Mouse (Mus musculus) heart, postnatal 4 days (tissue): Measurements from ENCODE around the gene Zscan22. TPM values are rescaled to one million over a fixed set of nuclear protein-coding genes. Genes with fewer than 3 reads are reported as not detected.
"Not testable (repeated sequence)": the region's sequence is repeated elsewhere in the genome, so short reads cannot be mapped to it uniquely, and the experiment has no call there.

Source experiments
- DNase-seq: peaks from one replicate; pipeline ENCODE4 v3.0.0; 2021
- total RNA-seq, 2 experiments: library from RNA; stranded (reverse); gene quantifications; 2 replicates each; pipeline ENCODE4 v1.2.3; 2021

Zscan22 gene
- total RNA-seq, result 1 to 10 TPM; 7.1 to 7.3 TPM

DNA sequence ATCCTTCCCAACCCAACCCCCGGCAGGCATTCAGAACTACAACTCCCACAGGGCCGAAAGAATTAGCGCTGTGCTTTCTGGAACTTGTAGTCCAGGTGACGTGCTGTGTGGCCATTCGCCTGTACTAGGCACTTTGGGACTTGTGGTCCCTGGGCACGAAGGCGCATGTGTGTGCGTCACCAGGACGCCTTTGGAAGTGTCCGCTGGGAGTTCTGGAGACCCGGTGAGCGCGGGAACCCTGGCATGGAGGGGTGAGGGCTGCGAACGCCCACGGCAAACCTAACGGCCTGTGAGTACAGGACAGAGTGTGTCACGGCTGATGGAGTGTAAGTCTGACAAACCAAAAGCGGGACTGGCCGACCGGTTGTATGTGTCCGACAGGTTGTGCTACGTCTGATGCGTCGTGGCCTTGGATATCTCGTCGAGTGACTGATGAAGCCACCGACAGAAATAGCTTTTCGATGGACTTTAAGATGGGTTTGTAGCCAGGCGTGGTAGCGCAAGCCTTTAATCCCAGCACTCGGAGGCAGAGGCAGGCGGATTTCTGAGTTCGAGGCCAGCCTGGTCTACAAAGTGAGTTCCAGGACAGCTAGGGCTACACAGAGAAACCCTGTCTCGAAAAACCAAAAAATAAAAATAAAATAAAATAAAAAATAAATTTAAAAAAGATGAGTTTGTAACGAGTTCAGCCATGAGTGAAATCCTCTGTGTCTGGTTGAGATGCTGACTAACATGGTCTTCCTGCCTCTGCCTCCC is at the start of gene Zscan22:
Gene Zscan22, plus strand, starts transcription at position 161 of the 756 bp plus-strand sequence.
- peak; percentile 91 for DNase-seq

DNA sequence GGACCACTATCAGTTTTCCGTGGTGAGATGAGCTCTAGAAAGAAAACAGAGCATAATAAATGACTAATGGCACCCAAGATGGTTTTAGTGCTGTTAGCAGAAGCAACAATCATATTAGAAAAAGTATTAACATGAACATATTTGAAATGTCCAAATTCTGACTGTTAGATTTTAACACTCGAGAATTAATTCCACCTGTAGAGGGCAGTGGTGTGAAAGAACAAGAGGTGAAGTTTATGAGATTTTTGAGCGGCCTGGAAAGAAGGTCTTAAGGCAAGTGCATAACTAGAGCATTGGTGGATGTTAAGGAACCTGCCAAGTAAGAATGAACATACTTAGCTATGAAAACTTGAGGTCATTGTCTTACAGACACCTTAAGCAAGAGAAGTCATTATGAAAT is 23.3 kb upstream of the Zscan22 start:
- no peak for DNase-seq

GRCm38 (mm10) chr7:12880036-12880435 is 17.6 kb upstream of the Zscan22 start:
- no peak for DNase-seq

DNA sequence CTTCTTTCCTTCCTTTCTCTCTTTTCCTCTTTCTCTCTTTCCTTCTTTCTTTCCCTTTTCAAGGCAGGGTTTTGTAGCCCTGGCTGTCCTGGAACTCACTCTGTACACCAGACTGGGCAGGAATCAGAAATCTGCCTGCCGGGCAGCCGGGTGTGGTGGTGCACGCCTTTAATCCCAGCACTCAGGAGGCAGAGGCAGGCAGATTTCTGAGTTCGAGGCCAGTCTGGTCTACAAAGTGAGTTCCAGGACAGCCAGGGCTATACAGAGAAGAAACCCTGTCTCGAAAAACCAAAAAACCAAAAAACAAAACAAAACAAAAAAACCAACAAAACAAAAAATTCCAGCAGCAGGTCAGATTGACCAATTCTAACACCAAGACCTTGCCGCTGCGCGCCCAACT is 17.1 kb upstream of the Zscan22 start:
- DNase-seq, result not testable (repeated sequence)

- DNase-seq, result peak; percentile 95
Measured at GRCm38 (mm10) chr7:12880911-12881660, 16.5 kb upstream of the Zscan22 start, which contains the start of gene Zfp128. Gene Zfp128, plus strand, starts transcription at chr7:12881177.

GRCm38 (mm10) chr7:12886563-12887266 is 10.9 kb upstream of the Zscan22 start:
- no peak for DNase-seq

DNA sequence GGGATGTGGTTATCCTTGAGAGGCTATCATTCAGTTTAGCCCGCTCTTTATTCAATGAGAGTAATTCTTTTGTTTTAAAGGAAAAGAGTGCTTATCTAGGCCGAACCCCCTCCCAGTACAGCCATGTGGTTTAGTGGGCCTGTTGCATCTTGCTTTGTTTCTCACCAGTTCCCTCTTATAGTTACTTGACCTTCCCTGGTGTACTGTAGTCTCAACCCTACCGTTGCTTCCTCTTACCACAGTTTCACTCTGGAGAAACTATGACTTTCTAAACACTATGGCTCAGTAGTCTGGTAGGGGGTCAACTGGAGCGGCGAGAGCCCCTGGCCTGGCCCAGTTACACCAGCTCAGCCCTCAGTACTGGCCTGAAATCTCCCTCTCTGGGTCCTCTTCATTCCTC is 10.0 kb upstream of the Zscan22 start:
- DNase-seq, result no peak

DNA sequence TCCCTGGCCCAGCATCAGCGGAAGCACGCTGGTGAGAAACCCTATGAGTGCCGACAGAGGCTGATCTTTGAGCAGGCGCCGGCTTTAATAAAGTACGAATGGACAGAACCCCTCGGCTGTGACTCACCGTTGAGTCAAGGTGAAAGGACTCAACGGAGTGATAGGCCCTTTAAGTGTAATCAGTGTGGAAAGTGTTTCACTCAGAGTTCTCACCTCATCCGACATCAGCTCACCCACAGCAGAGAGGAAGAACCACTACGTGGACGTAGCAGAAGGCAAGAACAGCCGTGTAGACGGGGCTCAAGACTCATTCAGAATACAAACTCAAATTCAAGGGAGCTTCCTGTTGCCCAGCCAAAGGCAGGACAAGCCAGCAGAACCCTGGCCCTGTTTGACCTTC is 6.7 kb upstream of the Zscan22 start:
- no peak for DNase-seq

- DNase-seq, result no peak
Measured at GRCm38 (mm10) chr7:12891334-12891733, 6.3 kb upstream of the Zscan22 start.

DNA sequence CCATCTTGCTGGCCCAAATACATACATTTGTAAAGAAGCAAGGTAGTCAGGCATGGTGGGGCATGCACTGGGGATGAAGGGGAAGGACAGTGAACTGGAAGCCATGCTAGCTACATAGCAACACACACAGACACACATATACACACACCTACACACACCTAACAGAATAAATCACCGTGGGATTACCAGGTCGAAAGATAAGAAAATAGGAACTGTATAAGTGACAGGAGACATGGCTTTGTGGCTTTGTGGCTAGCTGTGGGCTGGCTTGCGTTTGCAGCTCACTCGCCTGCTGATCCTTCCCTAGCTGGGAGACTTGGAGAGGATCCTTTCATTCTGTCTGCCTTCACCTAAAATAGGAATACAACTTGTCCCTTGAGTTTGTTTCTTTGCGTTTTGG is 3.9 kb downstream of the Zscan22 start:
- no peak for DNase-seq

DNA sequence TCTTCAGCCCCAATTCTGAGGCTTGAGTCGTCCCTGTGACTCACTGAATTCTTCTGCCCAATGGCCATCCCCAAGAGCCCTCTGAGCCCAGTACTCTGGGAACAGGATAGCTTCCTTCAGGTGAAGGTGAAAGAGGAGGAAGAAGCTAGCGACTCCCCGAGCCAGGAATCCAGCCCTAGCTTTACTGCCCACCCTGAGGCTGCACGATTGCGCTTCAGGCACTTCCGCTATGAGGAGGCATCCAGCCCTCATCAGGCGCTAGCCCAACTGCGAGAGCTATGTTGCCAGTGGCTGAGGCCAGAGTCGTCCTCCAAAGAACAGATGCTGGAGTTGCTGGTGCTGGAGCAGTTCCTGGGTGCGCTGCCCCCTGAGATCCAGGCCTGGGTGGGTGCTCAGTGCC is 6.0 kb downstream of the Zscan22 start:
- no peak for DNase-seq

GRCm38 (mm10) chr7:12905146-12905545 is 7.5 kb downstream of the Zscan22 start:
- DNase-seq, result no peak

- peak; percentile 83 for DNase-seq
Measured at GRCm38 (mm10) chr7:12909498-12909962, 11.9 kb downstream of the Zscan22 start.

GRCm38 (mm10) chr7:12910181-12910668 is 12.6 kb downstream of the Zscan22 start:
- DNase-seq, result peak; percentile 59

DNA sequence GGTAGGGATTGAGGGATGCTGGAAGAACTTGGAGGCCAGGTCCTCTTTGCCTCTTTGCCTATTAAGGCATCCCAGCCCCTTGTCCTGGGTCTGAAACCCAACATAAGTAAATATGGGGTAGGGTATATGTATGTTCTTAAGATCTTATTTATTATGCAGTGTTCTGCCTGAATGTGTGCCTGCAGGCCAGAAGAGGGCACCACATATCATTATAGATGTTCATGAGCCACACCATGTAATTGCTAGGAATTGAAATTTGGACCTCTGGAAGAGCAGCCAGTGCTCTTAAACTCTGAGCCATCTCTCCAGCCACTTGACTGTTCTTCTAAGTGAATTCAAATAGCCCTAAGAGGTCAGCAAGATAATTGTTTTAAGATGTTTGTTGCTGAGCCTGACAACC is 15.9 kb downstream of the Zscan22 start:
- DNase-seq, result no peak

GRCm38 (mm10) chr7:12920495-12920894 is 22.9 kb downstream of the Zscan22 start:
- DNase-seq, result not testable (repeated sequence)

DNA sequence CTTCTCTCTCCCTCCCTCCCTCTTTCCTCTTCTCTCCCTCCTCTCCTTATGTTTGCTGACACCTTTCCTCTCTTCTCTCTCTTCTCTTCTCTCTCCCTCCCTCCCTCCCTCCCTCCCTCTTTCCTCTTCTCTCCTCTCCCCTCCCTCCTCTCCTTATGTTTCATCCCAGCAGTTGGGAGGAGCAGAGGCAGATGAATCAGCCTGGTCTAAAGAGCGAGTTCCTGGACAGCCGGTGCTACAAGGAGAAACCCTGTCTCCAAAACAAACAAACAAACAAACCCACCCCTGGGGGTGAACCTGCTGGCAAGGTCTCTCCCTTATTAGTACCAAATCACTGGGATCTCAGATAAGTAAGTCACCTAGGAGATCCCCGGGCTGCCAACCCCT is 23.7 kb downstream of the Zscan22 start:
- DNase-seq, result no peak

GRCm38 (mm10) chr7:12921705-12922465 is 24.3 kb downstream of the Zscan22 start, which contains the start of gene Rps5:
Gene Rps5, plus strand, starts transcription at chr7:12922290.
- peak; percentile 99 for DNase-seq

GRCm38 (mm10) chr7:12922729-12923128 is 25.1 kb downstream of the Zscan22 start:
- no peak for DNase-seq

GRCm38 (mm10) chr7:12926316-12926715 is 28.7 kb downstream of the Zscan22 start:
- no peak for DNase-seq

DNA sequence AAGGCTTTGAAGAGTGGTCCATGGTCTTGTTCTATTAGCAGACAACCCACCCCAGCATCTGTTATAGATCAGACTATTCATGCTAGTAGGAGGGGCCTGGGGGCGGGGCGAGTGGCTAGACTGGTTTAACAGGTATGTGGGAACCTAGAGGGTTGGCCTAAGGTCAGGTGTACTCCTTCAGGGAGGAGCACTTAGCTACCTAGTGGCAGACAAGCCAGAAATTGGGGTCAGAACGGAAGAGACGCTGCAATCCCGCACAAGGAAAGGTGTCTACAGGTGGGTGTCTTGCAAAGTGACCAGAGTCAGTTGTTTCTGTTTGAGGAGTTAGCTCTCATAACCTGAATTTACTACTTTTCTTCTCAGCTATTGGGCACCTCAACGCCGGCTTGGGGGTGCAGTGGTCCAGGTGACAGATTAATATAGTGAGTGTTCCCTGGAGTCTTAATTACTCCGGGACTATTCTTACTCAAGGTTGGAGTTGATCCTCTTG is 29.6 kb downstream of the Zscan22 start, which contains the start of gene Rnf225:
Gene Rnf225, plus strand, starts transcription at position 226 of the 490 bp plus-strand sequence.
- no peak for DNase-seq
